Mouse (Mus musculus) liver, adult 2 months (tissue): ENCODE measurements around the gene Lim2.

Experiments used
- CTCF ChIP-seq: fragments of 200-500 bp; IDR thresholded peaks from 2 replicates; pipeline ENCODE4 v1.5.1; 2011; ENCODE audit warnings: low read depth, low read length, control low read depth
- POLR2A ChIP-seq: fragments of 200-500 bp; IDR thresholded peaks from 2 replicates; pipeline ENCODE4 v1.6.1; 2011; ENCODE audit warnings: low read length, control low read depth; ENCODE audit not compliant: insufficient read depth; ENCODE audit errors: extremely low read depth

DNA sequence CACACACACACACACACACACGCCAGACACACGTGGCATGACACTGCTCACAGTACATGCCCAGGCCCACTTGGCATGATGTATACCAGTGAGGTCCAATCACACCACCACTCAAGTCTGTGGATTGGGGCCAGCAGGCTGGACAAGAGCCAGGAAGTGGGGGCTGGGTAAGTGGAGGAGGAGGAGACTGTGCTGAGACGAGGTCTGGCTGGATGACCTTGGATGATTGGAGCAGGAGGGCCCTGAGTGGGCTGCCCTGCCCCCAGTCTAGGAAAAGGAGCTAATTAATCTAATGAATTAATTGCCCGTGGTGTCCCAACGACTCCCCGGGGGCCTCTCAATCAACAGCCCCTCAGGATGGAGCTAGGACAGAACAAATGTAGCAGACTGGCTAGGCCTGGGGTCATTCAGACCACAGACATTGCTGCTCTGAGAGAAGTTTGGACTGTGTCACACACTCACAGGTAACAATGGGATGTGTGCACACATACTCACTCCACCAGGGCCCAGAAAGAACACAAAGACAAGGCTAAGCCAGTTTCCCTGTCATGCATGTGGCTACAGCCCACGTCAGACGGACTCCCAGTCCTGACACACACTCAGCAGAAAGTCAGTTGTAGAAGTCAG, 54.7 kb downstream of the Lim2 start:
- TF ChIP-seq POLR2A (no peak), CTCF (no peak)
